Mouse (Mus musculus): Measurements from ENCODE around the gene Foxc2. TPM values are rescaled to one million over a fixed set of nuclear protein-coding genes. Genes with fewer than 3 reads are reported as not detected.
A peak's percentile ranks its signal among the peaks of the same experiment; 100 is the strongest.

Foxc2 gene
- polyA plus RNA-seq, 1 experiment from 2014 or later = 6.5 TPM

DNA sequence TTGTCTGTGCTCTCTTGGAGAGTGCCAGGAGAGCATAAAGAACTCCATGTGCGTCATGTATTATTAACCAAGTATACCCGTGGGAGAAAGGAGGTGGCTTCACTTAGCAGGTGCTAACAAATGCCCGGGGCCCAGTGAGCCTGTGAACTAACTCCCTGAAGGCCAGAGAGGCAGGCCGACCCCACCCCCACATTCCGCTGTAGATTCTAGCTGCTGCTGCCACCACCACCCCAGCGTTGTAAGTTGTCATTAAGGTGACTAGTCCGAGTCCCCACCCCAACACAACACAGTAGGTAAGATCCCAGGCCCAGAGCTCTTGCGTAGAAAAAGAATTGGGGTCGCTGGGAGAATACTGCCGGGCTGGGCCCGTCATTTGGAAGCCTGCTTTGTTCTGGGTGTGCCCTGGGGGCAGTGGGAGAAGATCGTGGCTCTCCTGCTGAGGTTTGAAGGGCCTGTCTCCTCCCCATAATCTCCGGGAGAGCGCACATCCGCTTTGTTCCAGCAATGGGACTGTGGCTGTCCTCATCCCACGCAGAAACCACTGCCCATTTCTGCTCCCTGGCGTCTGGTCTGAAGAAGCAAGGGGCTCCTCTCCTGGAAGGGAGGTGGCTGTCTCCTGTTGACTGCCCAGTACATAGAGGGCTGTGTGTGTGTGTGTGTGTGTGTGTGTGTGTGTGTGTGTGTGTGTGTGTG, 8.7 kb downstream of the Foxc2 start:
- peaks cover 30% of the 10 kb centered on the region for H3K4me1 ChIP-seq (replicated peaks)
- H3K9me3 ChIP-seq = no peaks in the 10 kb centered on the region
- H3K36me3 ChIP-seq = no peaks in the 10 kb centered on the region
- 0 out of 2 replicates have a peak overlapping the region, but pooled peaks have one; percentile 23 for H3K27ac ChIP-seq (replicated peaks)
- WGBS = 1% methylated on average over 17 of the region's 17 CpGs
- H3K4me3 ChIP-seq = no peak overlapping the region
- peaks cover 100% of the 10 kb centered on the region for H3K27me3 ChIP-seq
- peak overlapping the region; percentile 48 for H3K4me2 ChIP-seq
- no peak overlapping the region for H3K9ac ChIP-seq
- ATAC-seq (ENCODE audit: low read depth) = 0 out of 2 replicates have a peak, but pooled peaks have one; percentile 22

DNA sequence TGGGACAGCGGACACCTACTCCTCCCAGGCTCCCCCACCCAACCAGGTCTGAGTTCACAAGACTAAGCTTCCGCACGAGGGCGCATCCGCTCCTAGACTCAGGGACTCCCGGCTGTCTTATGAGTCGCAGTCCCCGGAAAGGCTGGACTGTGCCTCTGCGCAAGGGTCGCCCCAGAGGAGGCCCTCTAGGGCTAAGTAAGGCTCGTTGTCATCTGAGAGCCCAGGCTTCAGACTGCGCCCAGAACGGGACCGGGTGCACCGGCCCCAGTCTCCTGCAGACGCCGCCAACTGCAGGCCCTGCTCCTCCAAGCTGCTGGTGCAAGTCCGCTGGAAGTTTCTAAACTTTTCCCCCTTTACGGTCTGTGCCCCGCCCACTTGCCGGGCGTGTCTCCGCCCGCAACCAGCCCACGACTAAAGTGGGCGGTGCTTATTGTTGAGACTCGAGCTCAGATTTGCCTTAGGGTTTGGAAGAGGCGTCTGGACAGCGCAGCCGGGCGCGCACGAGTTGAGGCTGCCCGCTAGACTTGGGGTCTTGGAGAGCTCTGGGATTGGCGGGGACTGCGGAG, 9.4 kb downstream of the Foxc2 start:
- Histone ChIP-seq H3K36me3 (no peaks in the 10 kb centered on the region), H3K27me3 (peaks cover 100% of the 10 kb centered on the region), H3K4me3 (peak overlapping the region; percentile 22), H3K4me2 (peak overlapping the region; percentile 48), H3K9ac (no peak overlapping the region), H3K4me1 (replicated peaks) (peaks cover 30% of the 10 kb centered on the region), H3K27ac (replicated peaks) (peak overlapping the region; percentile 23; the same call in 1 of the 2 replicates), H3K9me3 (no peaks in the 10 kb centered on the region)
- under 1% methylated on average over 36 of the region's 36 CpGs for WGBS
- 0 out of 2 replicates have a peak, but pooled peaks have one; percentile 68 for ATAC-seq (ENCODE audit: low read depth)

DNA sequence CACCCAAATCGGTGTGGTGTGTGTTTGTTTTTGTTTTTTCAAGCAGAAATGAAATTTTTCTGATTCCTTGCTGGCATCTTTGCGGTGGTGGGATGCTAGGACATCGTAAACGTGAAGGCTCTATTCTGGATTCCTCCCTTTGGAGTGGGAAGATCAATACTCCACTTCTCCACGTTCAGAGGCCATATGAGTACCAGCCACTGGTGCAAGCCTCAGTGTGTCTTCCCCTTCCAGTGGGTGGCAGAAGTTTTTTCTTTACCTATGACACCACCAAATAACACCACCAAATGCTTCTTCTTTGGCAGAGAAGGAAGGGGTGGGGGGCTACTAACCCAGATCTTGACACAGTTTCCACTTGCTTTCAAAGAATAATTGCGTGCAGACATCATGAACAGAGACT, 10.2 kb downstream of the Foxc2 start:
- WGBS = 4% methylated on average over 6 of the region's 6 CpGs
- H3K9me3 ChIP-seq = no peaks in the 10 kb centered on the region

DNA sequence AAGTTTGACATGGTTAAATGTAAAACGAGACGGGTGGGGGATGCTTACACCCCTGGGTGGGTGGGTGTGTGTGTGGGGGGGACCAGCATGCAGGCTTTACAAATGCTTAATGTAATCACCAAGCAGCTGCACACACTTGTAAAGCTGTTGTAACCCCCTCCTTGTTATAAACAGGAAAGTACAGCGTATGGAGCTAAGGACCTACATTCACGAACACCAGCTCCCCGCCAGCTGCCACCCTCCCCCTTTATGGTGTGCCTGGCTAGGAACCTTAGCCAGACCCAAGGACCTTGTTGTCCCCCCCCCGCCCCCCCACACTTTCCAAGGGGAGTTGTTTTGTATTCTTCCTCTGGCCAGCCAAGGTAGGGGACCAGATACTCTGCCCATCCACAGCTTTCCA, 10.7 kb downstream of the Foxc2 start:
- Histone ChIP-seq H3K27me3 (peaks cover 99% of the 10 kb centered on the region), H3K27ac (replicated peaks) (no peak overlapping the region), H3K4me3 (no peak overlapping the region), H3K4me2 (no peak overlapping the region), H3K36me3 (no peaks in the 10 kb centered on the region), H3K9ac (no peak overlapping the region), H3K4me1 (replicated peaks) (peaks cover 30% of the 10 kb centered on the region), H3K9me3 (no peaks in the 10 kb centered on the region)
- no peak for ATAC-seq (ENCODE audit: low read depth)
- WGBS = 5% methylated on average over 6 of the region's 6 CpGs

More for the DNA sequence above, 10.2 kb downstream of the Foxc2 start:
- H3K36me3 ChIP-seq = no peaks in the 10 kb centered on the region
- peaks cover 30% of the 10 kb centered on the region for H3K4me1 ChIP-seq (replicated peaks)
- H3K27ac ChIP-seq (replicated peaks) = no peak overlapping the region
- H3K9ac ChIP-seq = no peak overlapping the region
- no peak overlapping the region; the same call in 1 of the 2 replicates for H3K4me3 ChIP-seq
- H3K27me3 ChIP-seq = peaks cover 100% of the 10 kb centered on the region
- no peak for ATAC-seq (ENCODE audit: low read depth)
- peak overlapping the region; percentile 48 for H3K4me2 ChIP-seq

DNA sequence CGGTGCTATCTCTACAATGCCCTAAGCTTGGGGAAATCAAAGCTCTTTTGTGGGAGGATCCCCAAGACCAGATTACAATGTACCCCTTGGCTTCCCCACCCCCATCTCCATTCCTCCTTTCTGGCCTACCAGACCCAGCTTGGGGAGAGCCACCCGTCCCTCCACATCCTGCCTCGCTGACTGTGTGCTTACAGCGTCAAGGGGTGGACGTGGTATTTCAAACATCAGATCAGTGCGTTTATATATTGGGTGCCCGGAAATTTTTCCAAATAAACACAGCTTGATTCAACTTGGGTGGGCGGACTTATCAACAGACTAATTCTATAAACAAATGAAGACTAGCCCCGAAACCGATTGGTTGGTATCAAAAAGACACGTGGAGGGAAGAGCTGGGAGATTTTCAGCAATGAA, 11.3 kb downstream of the Foxc2 start:
- Histone ChIP-seq H3K27ac (replicated peaks) (no peak overlapping the region), H3K9me3 (no peaks in the 10 kb centered on the region), H3K4me3 (no peak overlapping the region), H3K27me3 (peaks cover 99% of the 10 kb centered on the region), H3K36me3 (no peaks in the 10 kb centered on the region), H3K4me1 (replicated peaks) (peaks cover 30% of the 10 kb centered on the region), H3K9ac (no peak overlapping the region), H3K4me2 (no peak overlapping the region; the same call in 1 of the 2 replicates)
- ATAC-seq (ENCODE audit: low read depth) = no peak
- WGBS = 5% methylated on average over 11 of the region's 11 CpGs

DNA sequence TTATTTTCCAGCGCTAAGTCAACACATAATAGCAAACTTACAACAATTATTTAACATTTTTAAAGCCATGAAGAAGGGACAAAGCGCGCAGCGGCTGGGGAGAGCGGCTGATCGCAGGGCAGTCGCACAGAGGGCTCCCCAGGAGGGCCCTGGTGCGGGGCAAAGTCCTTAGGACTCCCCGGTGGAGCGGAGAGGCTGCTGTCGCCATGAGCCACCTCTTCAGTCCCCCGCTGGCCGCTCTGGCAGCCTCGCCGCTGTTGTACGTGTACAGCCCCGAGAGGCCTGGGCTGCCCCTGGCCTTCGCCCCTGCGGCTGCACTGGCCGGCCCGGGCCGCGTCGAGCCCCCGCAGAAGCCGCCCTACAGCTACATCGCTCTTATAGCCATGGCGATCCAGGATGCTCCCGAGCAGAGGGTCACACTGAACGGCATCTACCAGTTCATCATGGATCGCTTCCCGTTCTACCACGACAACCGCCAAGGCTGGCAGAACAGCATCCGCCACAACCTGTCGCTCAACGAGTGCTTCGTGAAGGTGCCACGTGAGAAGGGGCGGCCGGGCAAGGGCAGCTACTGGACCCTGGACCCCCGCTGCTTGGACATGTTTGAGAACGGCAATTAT, 11.9 kb downstream of the Foxc2 start, which contains the start of gene Foxl1:
Gene Foxl1 (plus strand): TSS at position 185 of the 620 bp plus-strand sequence.
- no peaks in the 10 kb centered on the region for H3K9me3 ChIP-seq
- ATAC-seq (ENCODE audit: low read depth) = no peak
- peak within 1 kb of the TSS; percentile 9; the same call in 1 of the 2 replicates for H3K4me3 ChIP-seq
- no peak within 1 kb of the TSS for H3K27ac ChIP-seq (replicated peaks)
- under 1% methylated on average over 43 of the region's 43 CpGs for WGBS
- peak within 1 kb of the TSS; percentile 36 for H3K4me2 ChIP-seq
- 0 out of 2 replicates have a peak within 1 kb of the TSS, but pooled peaks have one; percentile 31 for H3K9ac ChIP-seq
- peaks cover 30% of the 10 kb centered on the region for H3K4me1 ChIP-seq (replicated peaks)
- peaks cover 99% of the 10 kb centered on the region for H3K27me3 ChIP-seq
- no peaks in the 10 kb centered on the region for H3K36me3 ChIP-seq

DNA sequence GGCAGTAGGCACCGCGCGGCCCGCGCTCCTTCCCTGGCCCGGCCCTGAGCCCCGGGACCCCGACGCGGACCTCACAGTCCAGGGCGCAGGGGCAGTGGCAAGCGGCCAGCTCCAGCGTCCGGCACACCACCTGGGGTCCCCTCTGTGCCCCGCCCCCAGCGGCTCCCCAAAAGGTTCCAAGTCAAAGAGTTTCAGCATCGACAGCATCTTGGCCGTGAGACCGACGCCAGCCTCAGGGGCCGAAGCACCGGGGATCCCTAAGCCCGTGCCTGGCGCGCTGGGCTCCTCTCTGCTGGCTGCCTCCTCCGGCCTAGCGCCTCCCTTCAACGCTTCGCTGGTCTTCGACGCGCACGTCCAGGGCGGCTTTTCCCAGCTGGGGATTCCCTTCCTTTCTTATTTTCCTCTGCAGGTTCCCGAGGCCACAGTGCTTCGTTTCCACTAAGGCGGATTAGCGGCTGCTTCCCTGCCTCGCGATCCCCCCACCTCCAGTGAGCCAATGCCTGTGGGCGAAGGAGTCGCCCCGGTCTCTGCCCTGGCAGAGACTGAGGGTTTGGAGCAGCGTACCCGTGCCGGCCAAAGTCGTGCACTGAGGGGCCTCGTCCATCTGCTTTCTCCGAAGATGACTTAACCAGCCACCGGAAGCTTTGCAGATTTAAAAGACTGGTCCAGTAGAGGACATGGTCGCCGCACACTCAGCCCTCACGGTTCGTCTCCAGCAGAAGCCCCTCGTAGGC, 12.7 kb downstream of the Foxc2 start:
- ATAC-seq (ENCODE audit: low read depth) = no peak
- H3K9me3 ChIP-seq = no peaks in the 10 kb centered on the region

DNA sequence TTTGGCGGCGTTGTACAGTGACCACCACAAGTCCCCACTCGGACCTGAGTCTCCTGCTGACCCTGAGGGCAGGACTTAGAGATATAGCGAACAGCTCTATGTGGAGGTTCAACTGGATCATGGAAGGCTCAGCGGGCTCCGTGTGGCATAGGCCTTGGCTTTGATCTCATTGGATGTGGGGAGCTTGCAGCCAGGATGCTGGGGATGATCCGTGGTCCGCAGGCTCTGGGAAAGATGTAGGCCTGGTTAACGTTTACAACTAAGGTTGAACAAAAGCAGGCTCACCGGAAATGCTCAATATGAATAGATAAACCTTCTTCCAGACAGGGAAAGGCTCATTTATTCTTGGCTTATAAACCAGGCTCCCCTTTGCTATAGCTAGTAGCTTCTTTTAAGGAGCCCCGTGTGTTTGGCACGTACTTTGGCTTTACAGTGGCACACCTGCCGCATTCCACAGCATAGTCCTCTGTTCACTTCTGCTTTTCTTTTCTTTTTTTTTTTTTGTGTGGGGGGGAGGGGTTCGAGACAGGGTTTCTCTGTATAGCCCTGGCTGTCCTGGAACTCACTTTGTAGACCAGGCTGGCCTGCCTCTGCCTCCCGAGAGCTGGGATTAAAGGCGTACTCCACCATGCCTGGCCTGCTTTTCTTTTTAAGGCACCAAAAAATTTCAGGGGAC, 13.4 kb downstream of the Foxc2 start:
- Histone ChIP-seq H3K9ac (no peak overlapping the region), H3K36me3 (no peaks in the 10 kb centered on the region), H3K27me3 (peaks cover 91% of the 10 kb centered on the region), H3K4me1 (replicated peaks) (peaks cover 30% of the 10 kb centered on the region), H3K4me3 (no peak overlapping the region), H3K27ac (replicated peaks) (no peak overlapping the region), H3K9me3 (no peaks in the 10 kb centered on the region), H3K4me2 (0 out of 2 replicates have a peak overlapping the region, but pooled peaks have one; percentile 36)
- 13% methylated on average over 16 of the region's 16 CpGs for WGBS
- ATAC-seq (ENCODE audit: low read depth) = no peak

More for the DNA sequence above, 12.7 kb downstream of the Foxc2 start:
- Histone ChIP-seq H3K4me2 (peak overlapping the region; percentile 36), H3K4me1 (replicated peaks) (peaks cover 30% of the 10 kb centered on the region), H3K4me3 (peak overlapping the region; percentile 9; the same call in 1 of the 2 replicates), H3K9ac (no peak overlapping the region), H3K27me3 (peaks cover 96% of the 10 kb centered on the region), H3K36me3 (no peaks in the 10 kb centered on the region), H3K27ac (replicated peaks) (no peak overlapping the region)
- WGBS = 1% methylated on average over 55 of the region's 55 CpGs

DNA sequence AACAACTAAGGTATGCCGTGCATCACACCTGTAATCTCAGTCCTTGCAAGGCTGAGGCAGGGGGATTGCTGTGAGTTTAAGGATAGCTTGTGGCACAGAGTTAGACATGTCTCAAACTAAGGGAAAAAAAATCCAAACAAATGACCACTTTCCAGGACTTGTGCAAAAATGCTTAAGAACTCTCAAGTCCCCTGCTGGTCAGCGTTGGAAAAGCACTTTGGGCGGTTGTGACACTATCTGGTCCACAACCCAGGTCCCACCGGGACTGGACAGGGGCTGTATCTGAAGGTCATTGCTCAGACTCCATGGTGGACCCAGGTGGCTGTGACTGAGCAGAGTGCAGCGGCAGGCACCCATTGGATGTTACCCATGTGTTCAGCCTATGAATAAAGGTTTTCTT, 14.6 kb downstream of the Foxc2 start:
- Histone ChIP-seq H3K4me2 (no peak overlapping the region), H3K27ac (replicated peaks) (no peak overlapping the region), H3K4me3 (no peak overlapping the region), H3K4me1 (replicated peaks) (peaks cover 21% of the 10 kb centered on the region), H3K36me3 (no peaks in the 10 kb centered on the region), H3K9ac (no peak overlapping the region), H3K9me3 (no peaks in the 10 kb centered on the region), H3K27me3 (peaks cover 87% of the 10 kb centered on the region)
- 36% methylated on average over 5 of the region's 5 CpGs for WGBS
- no peak for ATAC-seq (ENCODE audit: low read depth)

DNA sequence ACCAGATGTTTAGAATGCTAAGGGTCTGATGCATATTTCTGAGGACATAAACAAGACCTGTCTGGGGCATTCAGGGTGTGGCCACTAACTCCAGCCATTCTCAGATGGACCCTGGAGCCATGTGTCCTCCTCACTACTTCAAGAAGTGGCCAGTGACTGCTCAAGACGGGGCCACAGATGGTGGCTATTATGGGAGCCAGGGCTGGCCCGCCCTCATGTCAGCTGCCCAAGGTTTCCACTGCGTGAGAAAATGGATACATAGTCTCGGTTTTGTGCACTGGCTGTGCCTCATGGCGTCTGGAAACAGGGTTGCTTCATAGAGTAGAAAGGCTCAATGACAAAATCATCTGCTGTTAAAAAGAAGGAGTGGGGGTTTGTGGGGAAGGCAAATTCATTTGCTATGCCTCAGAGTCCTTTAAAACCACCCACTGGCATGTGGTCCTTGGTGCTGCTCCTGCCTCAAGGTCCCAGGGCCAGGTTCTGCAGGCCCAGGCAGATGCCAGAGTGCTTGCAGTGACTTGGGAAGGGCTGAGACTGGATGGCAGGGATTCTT, 17.1 kb downstream of the Foxc2 start:
- no peak overlapping the region for H3K9ac ChIP-seq
- peaks cover 12% of the 10 kb centered on the region for H3K4me1 ChIP-seq (replicated peaks)
- H3K36me3 ChIP-seq = no peaks in the 10 kb centered on the region
- H3K27ac ChIP-seq (replicated peaks) = no peak overlapping the region
- H3K27me3 ChIP-seq = peaks cover 65% of the 10 kb centered on the region
- no peak overlapping the region for H3K4me2 ChIP-seq
- H3K9me3 ChIP-seq = peaks cover 9% of the 10 kb centered on the region
- whole genome bisulfite sequencing = 68% methylated on average over 5 of the region's 5 CpGs
- ATAC-seq (ENCODE audit: low read depth) = no peak
- H3K4me3 ChIP-seq = no peak overlapping the region

DNA sequence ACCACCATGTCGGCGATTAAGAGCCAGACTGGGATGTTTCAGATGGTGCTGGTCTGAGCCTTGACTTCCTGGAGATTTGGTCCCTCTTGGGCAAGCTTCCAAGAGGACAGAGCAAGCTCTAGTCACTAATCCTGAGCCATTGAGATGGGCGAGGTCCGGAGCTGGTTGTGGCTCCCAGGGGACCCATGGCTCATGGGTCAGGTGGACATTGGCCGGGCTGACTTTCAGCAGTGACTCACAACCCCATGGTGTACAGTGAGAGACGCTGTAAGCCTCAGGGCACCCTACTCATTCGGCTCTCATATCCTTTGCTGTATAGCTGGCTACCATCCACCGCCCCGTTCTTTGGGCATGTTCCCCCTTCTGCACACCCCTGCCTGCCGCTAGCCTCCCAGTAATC, 18.1 kb downstream of the Foxc2 start:
- H3K9me3 ChIP-seq = peaks cover 10% of the 10 kb centered on the region
- H3K4me3 ChIP-seq = no peak overlapping the region
- H3K9ac ChIP-seq = no peak overlapping the region
- no peak overlapping the region for H3K27ac ChIP-seq (replicated peaks)
- H3K4me2 ChIP-seq = no peak overlapping the region
- peaks cover under 1% of the 10 kb centered on the region; the same call in 1 of the 2 replicates for H3K4me1 ChIP-seq (replicated peaks)
- peaks cover 55% of the 10 kb centered on the region for H3K27me3 ChIP-seq
- 86% methylated on average over 10 of the region's 10 CpGs for WGBS
- no peak for ATAC-seq (ENCODE audit: low read depth)
- no peaks in the 10 kb centered on the region for H3K36me3 ChIP-seq

All from neural tube, embryonic 13.5 days (tissue).